Mouse (Mus musculus) erythroblast, embryonic 14.5 days (primary cell): Measurements from ENCODE around the gene Hdc.

Experiments
- GATA1 ChIP-seq: IDR thresholded peaks from 2 replicates; pipeline ENCODE4 v1.6.1; 2012; ENCODE audit warnings: low read length, inconsistent platforms, mixed read lengths
- TAL1 ChIP-seq: IDR thresholded peaks from 3 replicates; pipeline ENCODE4 v1.6.1; 2012; ENCODE audit warnings: low read length, inconsistent platforms, mixed read lengths

GRCm38 (mm10) chr2:126647762-126648161, 28.7 kb upstream of the Hdc start:
- TF ChIP-seq GATA1: no peak
- TF ChIP-seq TAL1: no peak
